Mouse (Mus musculus) ES-CJ7 (cell line): Measurements from ENCODE around the gene Cpt1b.
A peak's percentile ranks its signal among the peaks of the same experiment; 100 is the strongest.

Experiments used
- DNase-seq: peaks from one replicate; pipeline ENCODE4 v3.0.0; 2011; ENCODE audit warnings: low read depth, low spot score

Cpt1b gene

GRCm38 (mm10) chr15:89384617-89385016 is 41.0 kb downstream of the Cpt1b start, which contains the start of gene Klhdc7b:
Klhdc7b (plus strand) TSS chr15:89384917.
- DNase-seq = no peak

GRCm38 (mm10) chr15:89379429-89379828 is 46.2 kb downstream of the Cpt1b start:
- DNase-seq = no peak

GRCm38 (mm10) chr15:89378831-89379401 is 46.7 kb downstream of the Cpt1b start, which contains the start of gene Odf3b:
Odf3b (minus strand) TSS chr15:89379282.
- DNase-seq = no peak

- DNase-seq = no peak
Measured at GRCm38 (mm10) chr15:89377938-89378828, 47.5 kb downstream of the Cpt1b start.

GRCm38 (mm10) chr15:89377362-89377761 is 48.3 kb downstream of the Cpt1b start:
- no peak for DNase-seq

GRCm38 (mm10) chr15:89376957-89377356 is 48.7 kb downstream of the Cpt1b start, which contains the start of gene Tymp:
Tymp (minus strand) TSS chr15:89377039.
- DNase-seq = no peak

- DNase-seq = no peak
Measured at GRCm38 (mm10) chr15:89376040-89376439, 49.6 kb downstream of the Cpt1b start.

- no peak for DNase-seq
Measured at GRCm38 (mm10) chr15:89374801-89375534, 50.7 kb downstream of the Cpt1b start.

- no peak for DNase-seq
Measured at GRCm38 (mm10) chr15:89374340-89374739, 51.3 kb downstream of the Cpt1b start.

- peak; percentile 93 for DNase-seq
Measured at GRCm38 (mm10) chr15:89373762-89374248, 51.9 kb downstream of the Cpt1b start, which contains the start of gene Sco2. Sco2 (minus strand) TSS chr15:89373846.

- peak; percentile 94 for DNase-seq
Measured at GRCm38 (mm10) chr15:89373027-89373761, 52.5 kb downstream of the Cpt1b start.

GRCm38 (mm10) chr15:89372536-89372935 is 53.1 kb downstream of the Cpt1b start:
- no peak for DNase-seq

GRCm38 (mm10) chr15:89372068-89372467 is 53.6 kb downstream of the Cpt1b start:
- no peak for DNase-seq
